Mouse (Mus musculus): ENCODE results near the gene Zbtb9. TPM values are rescaled to one million over a fixed set of nuclear protein-coding genes. Genes with fewer than 3 reads are reported as not detected.
"Not testable (repeated sequence)": the region's sequence is repeated elsewhere in the genome, so short reads cannot be mapped to it uniquely, and the experiment has no call there.

The Zbtb9 gene
- polyA plus RNA-seq (2014; fragmentation: Nextera tagmentation; extraction: Ambion mirVana) = 9.8 and 12.8 TPM in 2 replicates

- no peaks in the 10 kb centered on the region for H3K9me3 ChIP-seq (ENCODE audit: control insufficient read depth, low read length)
- peaks cover 37% of the 10 kb centered on the region for H3K36me3 ChIP-seq (ENCODE audit: control insufficient read depth, insufficient read depth, low read length)
- under 1% methylated on average over 75 of the region's 75 CpGs for WGBS
These were observed at the start of gene Zbtb9 for GRCm38 (mm10) chr17:26972703-26973574. Gene Zbtb9 (plus strand): TSS chr17:26973167.

GRCm38 (mm10) chr17:26925414-26925813 is 47.6 kb upstream of the Zbtb9 start:
- H3K9ac ChIP-seq (ENCODE audit: low read length); H3K9me3 ChIP-seq (ENCODE audit: control insufficient read depth, low read length); H3K4me3 ChIP-seq (ENCODE audit: low read depth, low read length); H3K4me2 ChIP-seq (ENCODE audit: low read length); H3K4me1 ChIP-seq (replicated peaks; ENCODE audit: control insufficient read depth, insufficient read depth, low read length); H3K27me3 ChIP-seq (replicated peaks; ENCODE audit: control insufficient read depth, insufficient read depth, low read length); DNase-seq (ENCODE audit: low spot score); ATAC-seq (replicated peaks; ENCODE audit: low FRiP score, low TSS enrichment, low read depth); H3K27ac ChIP-seq (ENCODE audit: low read depth): not testable (repeated sequence)
- WGBS = 94% methylated on average over 9 of the region's 9 CpGs
- peaks cover 58% of the 10 kb centered on the region for H3K36me3 ChIP-seq (ENCODE audit: control insufficient read depth, insufficient read depth, low read length)

More at GRCm38 (mm10) chr17:26972703-26973574, at the start of gene Zbtb9:
- Histone ChIP-seq H3K4me3 (ENCODE audit: low read depth, low read length) (peak within 1 kb of the TSS; percentile 87), H3K27ac (ENCODE audit: low read depth) (peak within 1 kb of the TSS; percentile 86), H3K27me3 (replicated peaks; ENCODE audit: control insufficient read depth, insufficient read depth, low read length) (no peaks in the 10 kb centered on the region), H3K4me1 (replicated peaks; ENCODE audit: control insufficient read depth, insufficient read depth, low read length) (peaks cover 20% of the 10 kb centered on the region), H3K4me2 (ENCODE audit: low read length) (peak within 1 kb of the TSS; percentile 94), H3K9ac (ENCODE audit: low read length) (peak within 1 kb of the TSS; percentile 74)
- ATAC-seq (replicated peaks; ENCODE audit: low FRiP score, low TSS enrichment, low read depth) (peak; percentile 99), DNase-seq (ENCODE audit: low spot score) (peak; percentile 93)

GRCm38 (mm10) chr17:26931795-26932194 is 41.2 kb upstream of the Zbtb9 start:
- 62% methylated on average over 7 of the region's 7 CpGs for WGBS
- DNase-seq (ENCODE audit: low spot score) = peak; percentile 71
- H3K27me3 ChIP-seq (replicated peaks; ENCODE audit: control insufficient read depth, insufficient read depth, low read length); H3K9me3 ChIP-seq (ENCODE audit: control insufficient read depth, low read length); H3K4me2 ChIP-seq (ENCODE audit: low read length); H3K4me1 ChIP-seq (replicated peaks; ENCODE audit: control insufficient read depth, insufficient read depth, low read length); H3K9ac ChIP-seq (ENCODE audit: low read length); H3K27ac ChIP-seq (ENCODE audit: low read depth); H3K4me3 ChIP-seq (ENCODE audit: low read depth, low read length): not testable (repeated sequence)
- ATAC-seq (replicated peaks; ENCODE audit: low FRiP score, low TSS enrichment, low read depth) = 0 out of 2 replicates have a peak, but pooled peaks have one; percentile 13
- peaks cover 52% of the 10 kb centered on the region for H3K36me3 ChIP-seq (ENCODE audit: control insufficient read depth, insufficient read depth, low read length)

GRCm38 (mm10) chr17:26932839-26933398 is 40.0 kb upstream of the Zbtb9 start, which contains the start of gene Phf1:
Gene Phf1 (plus strand): TSS chr17:26933052.
- Histone ChIP-seq H3K4me1 (replicated peaks; ENCODE audit: control insufficient read depth, insufficient read depth, low read length) (peaks cover 16% of the 10 kb centered on the region), H3K4me2 (ENCODE audit: low read length) (peak within 1 kb of the TSS; percentile 86), H3K9me3 (ENCODE audit: control insufficient read depth, low read length) (no peaks in the 10 kb centered on the region), H3K9ac (ENCODE audit: low read length) (peak within 1 kb of the TSS; percentile 65), H3K27ac (ENCODE audit: low read depth) (peak within 1 kb of the TSS; percentile 71), H3K4me3 (ENCODE audit: low read depth, low read length) (peak within 1 kb of the TSS; percentile 72), H3K27me3 (replicated peaks; ENCODE audit: control insufficient read depth, insufficient read depth, low read length) (no peaks in the 10 kb centered on the region), H3K36me3 (ENCODE audit: control insufficient read depth, insufficient read depth, low read length) (peaks cover 49% of the 10 kb centered on the region)
- under 1% methylated on average over 42 of the region's 43 CpGs for WGBS
- DNase-seq (ENCODE audit: low spot score) (peak; percentile 99), ATAC-seq (replicated peaks; ENCODE audit: low FRiP score, low TSS enrichment, low read depth) (peak; percentile 83)

GRCm38 (mm10) chr17:26933419-26933818 is 39.5 kb upstream of the Zbtb9 start:
- Histone ChIP-seq H3K27ac (ENCODE audit: low read depth) (peak overlapping the region; percentile 71), H3K9me3 (ENCODE audit: control insufficient read depth, low read length) (no peaks in the 10 kb centered on the region), H3K36me3 (ENCODE audit: control insufficient read depth, insufficient read depth, low read length) (peaks cover 47% of the 10 kb centered on the region), H3K4me3 (ENCODE audit: low read depth, low read length) (peak overlapping the region; percentile 72), H3K4me2 (ENCODE audit: low read length) (peak overlapping the region; percentile 86), H3K9ac (ENCODE audit: low read length) (peak overlapping the region; percentile 65), H3K4me1 (replicated peaks; ENCODE audit: control insufficient read depth, insufficient read depth, low read length) (peaks cover 21% of the 10 kb centered on the region), H3K27me3 (replicated peaks; ENCODE audit: control insufficient read depth, insufficient read depth, low read length) (no peaks in the 10 kb centered on the region)
- 5% methylated on average over 13 of the region's 13 CpGs for WGBS
- ATAC-seq (replicated peaks; ENCODE audit: low FRiP score, low TSS enrichment, low read depth) (peak; percentile 28; the same call in 1 of the 2 replicates), DNase-seq (ENCODE audit: low spot score) (no peak)

GRCm38 (mm10) chr17:26933885-26934827 is 38.8 kb upstream of the Zbtb9 start:
- H3K27ac ChIP-seq (ENCODE audit: low read depth) = no peak overlapping the region
- H3K4me1 ChIP-seq (replicated peaks; ENCODE audit: control insufficient read depth, insufficient read depth, low read length) = peaks cover 24% of the 10 kb centered on the region
- DNase-seq (ENCODE audit: low spot score) (no peak), ATAC-seq (replicated peaks; ENCODE audit: low FRiP score, low TSS enrichment, low read depth) (no peak)
- peak overlapping the region; percentile 65 for H3K9ac ChIP-seq (ENCODE audit: low read length)
- H3K4me3 ChIP-seq (ENCODE audit: low read depth, low read length) = peak overlapping the region; percentile 72
- H3K36me3 ChIP-seq (ENCODE audit: control insufficient read depth, insufficient read depth, low read length) = peaks cover 41% of the 10 kb centered on the region
- H3K9me3 ChIP-seq (ENCODE audit: control insufficient read depth, low read length) = no peaks in the 10 kb centered on the region
- no peaks in the 10 kb centered on the region for H3K27me3 ChIP-seq (replicated peaks; ENCODE audit: control insufficient read depth, insufficient read depth, low read length)
- WGBS = 81% methylated on average over 16 of the region's 16 CpGs
- peak overlapping the region; percentile 86 for H3K4me2 ChIP-seq (ENCODE audit: low read length)

- Histone ChIP-seq H3K9ac (ENCODE audit: low read length) (no peak overlapping the region), H3K36me3 (ENCODE audit: control insufficient read depth, insufficient read depth, low read length) (peaks cover 34% of the 10 kb centered on the region; the same call in 1 of the 2 replicates), H3K27ac (ENCODE audit: low read depth) (no peak overlapping the region), H3K9me3 (ENCODE audit: control insufficient read depth, low read length) (no peaks in the 10 kb centered on the region), H3K4me1 (replicated peaks; ENCODE audit: control insufficient read depth, insufficient read depth, low read length) (peaks cover 26% of the 10 kb centered on the region), H3K4me2 (ENCODE audit: low read length) (no peak overlapping the region), H3K27me3 (replicated peaks; ENCODE audit: control insufficient read depth, insufficient read depth, low read length) (no peaks in the 10 kb centered on the region), H3K4me3 (ENCODE audit: low read depth, low read length) (no peak overlapping the region)
- 90% methylated on average over 9 of the region's 9 CpGs for whole genome bisulfite sequencing
- DNase-seq (ENCODE audit: low spot score) (no peak), ATAC-seq (replicated peaks; ENCODE audit: low FRiP score, low TSS enrichment, low read depth) (no peak)
These were observed 37.9 kb upstream of the Zbtb9 start for GRCm38 (mm10) chr17:26935027-26935426.

- ATAC-seq (replicated peaks; ENCODE audit: low FRiP score, low TSS enrichment, low read depth) (no peak), DNase-seq (ENCODE audit: low spot score) (no peak)
- H3K36me3 ChIP-seq (ENCODE audit: control insufficient read depth, insufficient read depth, low read length) = peaks cover 30% of the 10 kb centered on the region; the same call in 1 of the 2 replicates
- H3K4me3 ChIP-seq (ENCODE audit: low read depth, low read length) = no peak overlapping the region
- no peak overlapping the region for H3K9ac ChIP-seq (ENCODE audit: low read length)
- no peak overlapping the region for H3K27ac ChIP-seq (ENCODE audit: low read depth)
- 85% methylated on average over 12 of the region's 12 CpGs for WGBS
- no peaks in the 10 kb centered on the region for H3K9me3 ChIP-seq (ENCODE audit: control insufficient read depth, low read length)
- H3K27me3 ChIP-seq (replicated peaks; ENCODE audit: control insufficient read depth, insufficient read depth, low read length) = no peaks in the 10 kb centered on the region
- no peak overlapping the region for H3K4me2 ChIP-seq (ENCODE audit: low read length)
- peaks cover 36% of the 10 kb centered on the region for H3K4me1 ChIP-seq (replicated peaks; ENCODE audit: control insufficient read depth, insufficient read depth, low read length)
These were observed 36.5 kb upstream of the Zbtb9 start for GRCm38 (mm10) chr17:26936453-26936852.
